Mouse (Mus musculus) heart, embryonic 13.5 days (tissue): Measurements from ENCODE around the gene Sh2b1. TPM values are rescaled to one million over a fixed set of nuclear protein-coding genes. Genes with fewer than 3 reads are reported as not detected.

ENCODE experiments used
- ATAC-seq: fragments of 200-750 bp; cut with Nextera tagmentation; 2 replicates; pipeline ENCODE4 v1.8.0; 2017; ENCODE audit warnings: moderate TSS enrichment; ENCODE audit not compliant: insufficient number of reproducible peaks, low FRiP score, low TSS enrichment; ENCODE audit errors: extremely low read depth
- H3K27ac ChIP-seq: fragments of 300-500 bp; sonication (generic); replicated peaks from 2 replicates; pipeline ENCODE4 v1.5.1; 2015; ENCODE audit warnings: moderate library complexity, mild to moderate bottlenecking, inconsistent platforms
- H3K27me3 ChIP-seq: fragments of 300-500 bp; sonication (generic); replicated peaks from 2 replicates; pipeline ENCODE4 v1.6.1; 2015; ENCODE audit warnings: mild to moderate bottlenecking, inconsistent platforms
- H3K36me3 ChIP-seq: fragments of 300-500 bp; sonication (generic); 2 replicates; pipeline ENCODE4 v1.6.1; 2015; ENCODE audit warnings: mild to moderate bottlenecking, inconsistent platforms
- H3K4me1 ChIP-seq: fragments of 300-500 bp; sonication (generic); 2 replicates; pipeline ENCODE4 v1.6.1; 2015; ENCODE audit warnings: inconsistent platforms
- H3K4me2 ChIP-seq: fragments of 300-500 bp; sonication (generic); 2 replicates; pipeline ENCODE4 v1.6.1; 2015; ENCODE audit warnings: inconsistent platforms, mild to moderate bottlenecking, moderate library complexity
- H3K4me3 ChIP-seq: fragments of 300-500 bp; sonication (generic); 2 replicates; pipeline ENCODE4 v1.5.1; 2015; ENCODE audit warnings: moderate library complexity, mild to moderate bottlenecking, inconsistent platforms
- H3K9ac ChIP-seq: fragments of 300-500 bp; sonication (generic); 2 replicates; pipeline ENCODE4 v1.6.1; 2015; ENCODE audit warnings: inconsistent platforms, mild to moderate bottlenecking, moderate library complexity
- H3K9me3 ChIP-seq: fragments of 300-500 bp; sonication (generic); 2 replicates; pipeline ENCODE4 v1.6.1; 2016; ENCODE audit warnings: inconsistent platforms
- WGBS: fragments of 180-500 bp; shearing (Covaris S2); methylation state at CpG from one replicate; pipeline ENCODE4 v1.1.7; 2015; ENCODE audit warnings: mixed read lengths; 5-methylcytosine and 5-hydroxymethylcytosine counted together
- polyA plus RNA-seq: library from polyadenylated mRNA; unstranded; fragments of >200 nt; fragmentation: Nextera tagmentation; extraction: Ambion mirVana; gene quantifications from 2 replicates; pipeline ENCODE4 v1.2.1, GENCODE M21; 2015

The Sh2b1 gene
- polyA plus RNA-seq, 1 experiment from 2014 or later = 40.7 TPM

- Histone ChIP-seq H3K9ac (peak overlapping the region; percentile 99), H3K4me2 (peak overlapping the region; percentile 93), H3K4me1 (peaks cover 31% of the 10 kb centered on the region), H3K27me3 (no peaks in the 10 kb centered on the region), H3K4me3 (peak overlapping the region; percentile 94), H3K9me3 (no peaks in the 10 kb centered on the region), H3K27ac (peak overlapping the region; percentile 95), H3K36me3 (peaks cover 37% of the 10 kb centered on the region)
- no peak for ATAC-seq
- under 1% methylated on average over 27 of the region's 27 CpGs for WGBS
Observed at GRCm38 (mm10) chr7:126474486-126474955, 703 bp downstream of the Sh2b1 start.

GRCm38 (mm10) chr7:126473470-126474086, 1.6 kb downstream of the Sh2b1 start:
- Histone ChIP-seq H3K4me1 (peaks cover 31% of the 10 kb centered on the region), H3K4me3 (peak overlapping the region; percentile 94), H3K9me3 (no peaks in the 10 kb centered on the region), H3K27me3 (no peaks in the 10 kb centered on the region), H3K27ac (no peak overlapping the region; the same call in 1 of the 2 replicates), H3K4me2 (peak overlapping the region; percentile 93), H3K9ac (peak overlapping the region; percentile 99), H3K36me3 (peaks cover 46% of the 10 kb centered on the region)
- ATAC-seq = no peak
- 77% methylated on average over 9 of the region's 9 CpGs for WGBS

- WGBS = 89% methylated on average over 16 of the region's 16 CpGs
- Histone ChIP-seq H3K9ac (0 out of 2 replicates have a peak overlapping the region, but pooled peaks have one; percentile 2), H3K9me3 (no peaks in the 10 kb centered on the region), H3K4me2 (no peak overlapping the region), H3K27me3 (no peaks in the 10 kb centered on the region), H3K27ac (no peak overlapping the region), H3K4me1 (peaks cover 31% of the 10 kb centered on the region), H3K36me3 (peaks cover 55% of the 10 kb centered on the region), H3K4me3 (no peak overlapping the region)
- ATAC-seq = no peak
Observed at GRCm38 (mm10) chr7:126472713-126473112, 2.5 kb downstream of the Sh2b1 start.

DNA sequence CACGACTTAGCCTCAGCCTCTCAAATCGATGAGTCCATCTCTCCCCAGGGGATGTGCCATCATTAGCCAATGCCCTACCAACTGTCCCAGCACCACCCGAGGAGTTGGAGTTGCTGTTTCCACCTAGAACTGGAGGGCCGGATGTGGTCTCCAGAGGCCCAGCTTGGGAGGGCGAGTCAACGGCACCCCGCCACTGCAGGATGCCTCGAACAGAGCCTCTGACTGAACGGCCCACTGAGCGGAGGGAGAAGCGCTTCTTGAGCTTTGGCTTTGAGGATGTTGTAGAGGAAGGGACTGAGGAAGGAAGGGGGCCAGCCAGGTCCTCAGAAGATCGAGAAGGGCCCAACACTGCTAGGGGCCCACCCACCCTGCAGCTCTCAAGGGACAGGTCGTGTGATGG, 2.9 kb downstream of the Sh2b1 start:
- ATAC-seq = no peak
- 0 out of 2 replicates have a peak overlapping the region, but pooled peaks have one; percentile 2 for H3K9ac ChIP-seq
- no peak overlapping the region for H3K4me2 ChIP-seq

GRCm38 (mm10) chr7:126471853-126472252, 3.4 kb downstream of the Sh2b1 start:
- no peak overlapping the region for H3K4me2 ChIP-seq
- whole genome bisulfite sequencing = 85% methylated on average over 4 of the region's 4 CpGs
- no peaks in the 10 kb centered on the region for H3K9me3 ChIP-seq
- H3K9ac ChIP-seq = 0 out of 2 replicates have a peak overlapping the region, but pooled peaks have one; percentile 1
- no peak for ATAC-seq
- H3K27me3 ChIP-seq = no peaks in the 10 kb centered on the region
- peaks cover 63% of the 10 kb centered on the region for H3K36me3 ChIP-seq
- H3K27ac ChIP-seq = no peak overlapping the region
- no peak overlapping the region for H3K4me3 ChIP-seq
- peaks cover 33% of the 10 kb centered on the region for H3K4me1 ChIP-seq

More for the DNA sequence above, 2.9 kb downstream of the Sh2b1 start:
- H3K27me3 ChIP-seq = no peaks in the 10 kb centered on the region
- no peak overlapping the region for H3K27ac ChIP-seq
- WGBS = 82% methylated on average over 13 of the region's 13 CpGs
- H3K9me3 ChIP-seq = no peaks in the 10 kb centered on the region
- H3K4me1 ChIP-seq = peaks cover 31% of the 10 kb centered on the region
- peaks cover 59% of the 10 kb centered on the region for H3K36me3 ChIP-seq
- no peak overlapping the region for H3K4me3 ChIP-seq

DNA sequence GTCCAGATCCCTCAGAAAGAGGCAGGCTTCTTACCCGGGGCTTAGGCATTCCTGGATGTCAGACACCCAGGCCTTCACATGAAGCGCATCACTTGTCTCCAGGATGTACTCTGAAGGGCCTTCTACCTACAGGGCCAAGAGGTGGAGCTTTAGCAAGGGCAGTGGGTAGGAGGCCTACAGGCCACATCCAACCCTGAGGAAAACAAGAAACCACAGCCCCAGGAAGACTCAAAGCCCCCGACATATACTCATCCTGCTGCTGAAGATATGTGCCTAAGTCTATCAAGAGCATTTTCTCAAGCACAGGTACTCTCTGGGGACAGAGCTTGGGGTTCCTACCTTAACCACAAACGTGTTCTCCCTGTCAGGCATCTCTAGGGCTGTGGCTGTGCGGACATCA, 3.9 kb downstream of the Sh2b1 start:
- Histone ChIP-seq H3K4me2 (no peak overlapping the region), H3K4me3 (no peak overlapping the region), H3K4me1 (peaks cover 38% of the 10 kb centered on the region), H3K27me3 (no peaks in the 10 kb centered on the region), H3K36me3 (peaks cover 68% of the 10 kb centered on the region), H3K27ac (no peak overlapping the region), H3K9me3 (no peaks in the 10 kb centered on the region), H3K9ac (no peak overlapping the region)
- no peak for ATAC-seq
- WGBS = 91% methylated on average over 5 of the region's 5 CpGs

GRCm38 (mm10) chr7:126470077-126470476, 5.1 kb downstream of the Sh2b1 start:
- H3K9ac ChIP-seq = no peak overlapping the region
- H3K36me3 ChIP-seq = peaks cover 71% of the 10 kb centered on the region
- ATAC-seq = no peak
- H3K27ac ChIP-seq = no peak overlapping the region
- WGBS = 58% methylated on average over 6 of the region's 6 CpGs
- no peak overlapping the region for H3K4me2 ChIP-seq
- peaks cover 42% of the 10 kb centered on the region for H3K4me1 ChIP-seq
- H3K4me3 ChIP-seq = no peak overlapping the region
- no peaks in the 10 kb centered on the region for H3K27me3 ChIP-seq
- H3K9me3 ChIP-seq = no peaks in the 10 kb centered on the region

- H3K4me1 ChIP-seq = peaks cover 46% of the 10 kb centered on the region
- no peak overlapping the region for H3K4me3 ChIP-seq
- H3K9me3 ChIP-seq = no peaks in the 10 kb centered on the region
- ATAC-seq = no peak
- H3K4me2 ChIP-seq = no peak overlapping the region
- H3K27me3 ChIP-seq = 0 out of 2 replicates have a peak, but pooled peaks cover under 1% of the 10 kb centered on the region
- 86% methylated on average over 18 of the region's 18 CpGs for WGBS
- peaks cover 70% of the 10 kb centered on the region for H3K36me3 ChIP-seq
- H3K9ac ChIP-seq = no peak overlapping the region
- H3K27ac ChIP-seq = no peak overlapping the region
Observed at GRCm38 (mm10) chr7:126467834-126468627, 7.2 kb downstream of the Sh2b1 start.

- H3K36me3 ChIP-seq = peaks cover 62% of the 10 kb centered on the region
- H3K27ac ChIP-seq = no peak overlapping the region
- no peak overlapping the region for H3K4me3 ChIP-seq
- H3K9ac ChIP-seq = no peak overlapping the region
- ATAC-seq = no peak
- peaks cover 7% of the 10 kb centered on the region; the same call in 1 of the 2 replicates for H3K27me3 ChIP-seq
- H3K9me3 ChIP-seq = no peaks in the 10 kb centered on the region
- H3K4me1 ChIP-seq = peaks cover 45% of the 10 kb centered on the region
- 63% methylated on average over 5 of the region's 5 CpGs for WGBS
- H3K4me2 ChIP-seq = no peak overlapping the region
Observed at GRCm38 (mm10) chr7:126467271-126467670, 8.0 kb downstream of the Sh2b1 start.

GRCm38 (mm10) chr7:126466707-126467106, 8.5 kb downstream of the Sh2b1 start:
- Histone ChIP-seq H3K36me3 (peaks cover 57% of the 10 kb centered on the region), H3K4me1 (peaks cover 45% of the 10 kb centered on the region), H3K4me2 (no peak overlapping the region), H3K9ac (no peak overlapping the region), H3K27me3 (peaks cover 13% of the 10 kb centered on the region; the same call in 1 of the 2 replicates), H3K27ac (peak overlapping the region; percentile 86), H3K4me3 (no peak overlapping the region), H3K9me3 (no peaks in the 10 kb centered on the region)
- WGBS = 83% methylated on average over 5 of the region's 5 CpGs
- no peak for ATAC-seq

DNA sequence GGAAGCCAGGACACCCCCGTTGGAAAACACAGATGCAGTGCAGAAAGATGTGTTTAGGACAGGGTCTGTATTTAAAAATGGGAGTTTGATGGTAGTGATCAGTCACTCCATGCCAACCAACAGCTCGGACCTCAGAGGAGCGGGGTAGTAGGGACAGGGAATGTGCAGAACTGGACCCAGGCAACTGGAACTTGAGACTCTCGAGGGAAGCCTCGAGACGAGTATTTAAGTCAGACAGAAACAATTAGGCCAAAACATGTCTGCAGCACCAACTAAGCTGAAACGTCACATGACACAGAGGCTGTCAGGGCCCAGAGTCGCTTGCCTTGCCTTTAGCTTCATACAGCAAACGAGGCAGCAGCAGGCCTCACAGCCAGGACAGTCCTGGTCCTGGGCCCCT, 9.1 kb downstream of the Sh2b1 start:
- H3K27me3 ChIP-seq = peaks cover 13% of the 10 kb centered on the region; the same call in 1 of the 2 replicates
- H3K9ac ChIP-seq = peak overlapping the region; percentile 61
- no peak overlapping the region for H3K4me3 ChIP-seq
- H3K36me3 ChIP-seq = peaks cover 51% of the 10 kb centered on the region
- H3K4me1 ChIP-seq = peaks cover 42% of the 10 kb centered on the region
- H3K4me2 ChIP-seq = no peak overlapping the region
- WGBS = 55% methylated on average over 9 of the region's 9 CpGs
- ATAC-seq = no peak
- no peaks in the 10 kb centered on the region for H3K9me3 ChIP-seq
- peak overlapping the region; percentile 86 for H3K27ac ChIP-seq
